Comparison of ENCODE assay signal across 13 mouse cellular contexts in genomic region chr4:5206394-5207099, GRCm38 (mm10).
DNase-seq lines count a peak whose midpoint lies in the region; ATAC-seq lines count a peak whose summit lies in the region.
"Had no signal": no experiment of that assay in that cellular context is flagged by ENCODE, and none has a peak within 500 bp of the region (broad histone marks: within the 10 kb centered on the region; RNA-seq: fewer than 3 reads in every experiment).

No protein-coding gene starts in this region.

- no peak for ATAC-seq in monocyte, adult 5-6 weeks (replicated peaks; ENCODE audit: insufficient number of reproducible peaks, low FRiP score, low TSS enrichment, poor library complexity, severe bottlenecking)
- ATAC-seq: intestine, embryonic 15.5 days had no signal

- DNase-seq in cerebellum, postnatal 10 days: peak; percentile 36 to 44
- no peak for DNase-seq in cerebellum, postnatal 4 days (ENCODE audit: low spot score in 2 of 2)
- DNase-seq in layer of hippocampus, adult 11-12 months (ENCODE audit: low spot score): peak; percentile 9
- DNase-seq in layer of hippocampus, postnatal 36 days: no peak
- DNase-seq in right cerebral cortex, postnatal 10 days (ENCODE audit: low spot score in 2 of 2): peak; percentile 38 to 69
- no peak for DNase-seq in right cerebral cortex, postnatal 14 days
- peak; percentile 48 for DNase-seq in telencephalon, adult 2 months (ENCODE audit: low read depth, low spot score)
- DNase-seq: adrenal gland, postnatal 25 days; gastrocnemius, adult 2 months; heart, adult 2 months; thymus, postnatal 25 days had no signal

Comparison
In these comparisons a context has a peak if more than half of its experiments do, and no peak if none do; other contexts are left out.
1. DNase-seq: peak in cerebellum, postnatal 10 days (2 of 2), layer of hippocampus, adult 11-12 months (single experiment), right cerebral cortex, postnatal 10 days (2 of 2) and telencephalon, adult 2 months (single experiment); none in cerebellum, postnatal 4 days (0 of 2), layer of hippocampus, postnatal 36 days (0 of 2) and right cerebral cortex, postnatal 14 days (single experiment).